Mouse (Mus musculus): ENCODE measurements around the gene Plet1. TPM values are rescaled to one million over a fixed set of nuclear protein-coding genes. Genes with fewer than 3 reads are reported as not detected.

Plet1 gene
- polyA plus RNA-seq (2015; fragmentation: Nextera tagmentation; extraction: Ambion mirVana), result 85.3 and 90.0 TPM in 2 replicates

DNA sequence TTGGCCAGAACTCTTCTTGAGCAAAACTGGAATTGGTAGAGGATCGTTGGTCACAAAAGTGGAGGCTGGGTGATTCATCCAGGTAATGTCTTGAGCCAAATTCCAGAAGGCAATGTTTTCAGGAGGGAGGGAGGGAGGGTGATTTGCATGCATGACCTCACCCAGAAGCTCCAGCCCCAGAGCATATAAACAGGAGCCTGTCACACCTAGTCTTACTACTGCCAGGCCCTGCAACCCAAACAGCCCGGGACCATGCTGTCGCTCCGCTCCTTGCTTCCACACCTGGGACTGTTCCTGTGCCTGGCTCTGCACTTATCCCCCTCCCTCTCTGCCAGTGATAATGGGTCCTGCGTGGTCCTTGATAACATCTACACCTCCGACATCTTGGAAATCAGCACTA, at the start of gene Plet1:
Gene Plet1 (plus strand): TSS at position 215 of the 400 bp plus-strand sequence.

DNA sequence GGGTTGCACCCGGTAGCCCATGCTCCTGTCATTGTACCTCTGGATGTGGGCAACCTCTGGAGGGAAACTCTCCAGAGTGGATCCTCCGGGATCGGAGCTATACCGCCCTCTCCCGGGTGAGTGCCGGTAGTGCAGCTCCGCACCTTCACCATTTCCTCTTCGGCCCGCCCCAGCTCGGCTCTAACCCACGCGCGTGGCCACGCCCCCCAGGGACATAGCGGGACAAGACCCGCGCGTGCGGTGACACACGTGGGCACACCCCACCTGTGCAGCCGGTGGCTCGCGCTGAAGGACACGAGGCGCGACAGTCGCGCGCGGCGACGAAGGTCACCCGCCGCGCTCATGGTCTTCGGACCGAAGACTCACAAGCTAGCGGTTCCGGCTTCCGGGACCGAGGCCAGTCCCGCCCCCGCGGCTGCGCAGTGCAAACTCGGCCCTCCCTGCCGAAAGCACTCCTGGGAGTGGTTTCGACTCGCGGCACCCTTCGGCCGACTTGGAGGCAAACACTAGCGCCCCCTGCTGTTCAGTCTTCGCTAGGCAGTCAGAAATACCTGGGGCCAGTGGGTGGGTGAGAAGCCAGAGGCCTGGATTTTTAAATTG, 34.1 kb downstream of the Plet1 start, which contains the start of gene Pts:
Gene Pts (minus strand): TSS at position 432 of the 600 bp plus-strand sequence.

DNA sequence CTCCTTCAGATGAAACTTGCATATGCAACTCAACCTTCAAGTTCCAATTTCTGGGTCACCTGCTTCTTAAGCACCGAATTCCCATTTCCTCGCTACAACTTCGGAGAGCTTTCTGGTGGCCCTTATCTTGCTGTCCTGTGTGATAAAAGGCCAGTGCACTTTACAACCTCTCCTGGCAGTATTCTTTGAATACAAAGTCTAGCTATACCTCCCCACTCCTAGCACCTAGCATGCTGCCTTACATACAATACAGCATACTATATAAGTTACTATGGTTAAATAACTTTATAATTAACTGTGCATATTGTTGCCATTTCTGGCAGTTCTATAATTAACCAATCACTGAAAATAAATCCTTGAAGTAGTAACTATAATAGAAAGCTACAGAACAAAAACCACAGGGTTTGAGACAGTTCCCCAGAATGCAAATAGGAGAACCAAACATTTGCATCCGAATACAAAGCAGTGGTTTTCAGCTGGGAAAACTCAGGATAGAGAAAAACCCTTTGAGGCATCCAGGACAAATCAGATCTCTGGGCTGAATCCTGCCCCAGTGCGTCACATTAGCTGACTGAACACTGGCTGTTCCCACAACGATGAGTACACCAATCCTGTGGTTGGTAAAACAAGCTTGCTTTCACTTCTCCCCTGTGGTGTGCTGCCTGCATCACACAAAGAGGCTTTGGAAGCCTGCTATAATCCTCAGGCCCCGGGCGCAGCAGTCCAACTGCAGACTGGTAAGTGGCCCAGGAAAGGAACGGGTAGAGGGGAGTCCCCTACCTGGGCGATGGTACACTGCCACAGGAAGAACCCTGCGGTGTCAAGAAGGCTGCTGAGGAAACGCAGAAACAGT, 60.1 kb downstream of the Plet1 start, which contains the start of gene Il18:
Gene Il18 (plus strand): TSS at position 587 of the 853 bp plus-strand sequence.

DNA sequence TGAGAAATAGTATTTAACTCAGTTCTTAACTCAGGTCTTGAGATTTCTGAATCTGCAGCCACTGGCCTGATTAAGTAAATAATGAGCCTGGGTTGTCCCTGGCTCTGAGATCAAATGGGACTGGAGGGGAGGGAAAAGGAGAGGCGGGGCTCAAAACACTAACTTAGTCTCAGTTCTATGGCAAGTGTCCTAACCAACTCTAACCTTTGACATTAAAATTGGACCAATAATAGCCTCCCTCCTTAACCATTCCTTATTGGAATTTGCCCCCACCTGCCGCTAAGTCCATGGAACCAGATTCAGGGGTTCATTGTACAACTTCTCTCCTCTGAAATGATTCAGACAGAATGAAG, 60.7 kb downstream of the Plet1 start, which contains the start of gene Bco2:
Gene Bco2 (minus strand): TSS at position 88 of the 353 bp plus-strand sequence.

Other genes starting within 250 kb of the Plet1 start
- 221 and 267 TPM in 2 replicates for gene Rpl10-ps3, start 149.6 kb upstream of the Plet1 start, polyA plus RNA-seq (2015; fragmentation: Nextera tagmentation; extraction: Ambion mirVana)
- gene Pts, start 34.2 kb downstream of the Plet1 start, polyA plus RNA-seq (2015; fragmentation: Nextera tagmentation; extraction: Ambion mirVana), result 64.4 and 72.6 TPM in 2 replicates
- 7.4 and 9.4 TPM in 2 replicates for gene Il18, start 60.3 kb downstream of the Plet1 start, polyA plus RNA-seq (2015; fragmentation: Nextera tagmentation; extraction: Ambion mirVana)
- gene Bco2, start 60.7 kb downstream of the Plet1 start, polyA plus RNA-seq (2015; fragmentation: Nextera tagmentation; extraction: Ambion mirVana), result 0.15 and 0.30 TPM in 2 replicates
- not detected in 2 replicates for gene Tex12, start 66.8 kb downstream of the Plet1 start, polyA plus RNA-seq (2015; fragmentation: Nextera tagmentation; extraction: Ambion mirVana)
- 283 and 294 TPM in 2 replicates for gene Sdhd, start 109.3 kb downstream of the Plet1 start, polyA plus RNA-seq (2015; fragmentation: Nextera tagmentation; extraction: Ambion mirVana)
- 213 and 221 TPM in 2 replicates for gene Timm8b, start 109.4 kb downstream of the Plet1 start, polyA plus RNA-seq (2015; fragmentation: Nextera tagmentation; extraction: Ambion mirVana)
- gene Pih1d2, start 122.8 kb downstream of the Plet1 start, polyA plus RNA-seq (2015; fragmentation: Nextera tagmentation; extraction: Ambion mirVana), result 1.5 and 1.8 TPM in 2 replicates
- 12.5 and 14.8 TPM in 2 replicates for gene Nkapd1, start 122.9 kb downstream of the Plet1 start, polyA plus RNA-seq (2015; fragmentation: Nextera tagmentation; extraction: Ambion mirVana)
- gene Dlat, start 165.3 kb downstream of the Plet1 start, polyA plus RNA-seq (2015; fragmentation: Nextera tagmentation; extraction: Ambion mirVana), result 36.8 and 50.7 TPM in 2 replicates
- gene Dixdc1, start 245.0 kb downstream of the Plet1 start, polyA plus RNA-seq (2015; fragmentation: Nextera tagmentation; extraction: Ambion mirVana), result 4.4 and 5.5 TPM in 2 replicates

Measured in urinary bladder, postnatal 0 days (tissue).